Mouse (Mus musculus): ENCODE data around the gene Cpvl. TPM values are rescaled to one million over a fixed set of nuclear protein-coding genes. Genes with fewer than 3 reads are reported as not detected.
A peak's percentile ranks its signal among the peaks of the same experiment; 100 is the strongest.

Cpvl gene
- total and polyA plus RNA-seq, 3 experiments = not detected

- in situ Hi-C loops (cut with MboI; ENCODE audit: low pct_ligation_motif_present, low pct_unique_long_range_greater_than_20kb, low sequenced_read_pairs) = no loop called here
- DNase-seq (ENCODE audit: extremely low read depth) = no peak
- dilution Hi-C loops (cut with MboI; ENCODE audit: extremely low pct_ligation_motif_present, extremely low pct_unique_long_range_greater_than_20kb, low sequenced_read_pairs) = no loop called here
Observed at GRCm38 (mm10) chr6:54012163-54012562, 33.7 kb upstream of the Cpvl start.

GRCm38 (mm10) chr6:54010362-54010761 is 31.9 kb upstream of the Cpvl start:
- Histone ChIP-seq H3K79me2 (replicated peaks; ENCODE audit: control insufficient read depth, extremely low read depth, insufficient read depth, poor library complexity, severe bottlenecking) (no peaks in the 10 kb centered on the region), H3K27ac (ENCODE audit: insufficient read depth, low read depth) (no peak overlapping the region), H3K9ac (ENCODE audit: insufficient read depth, low read depth) (no peak overlapping the region), H3K4me1 (ENCODE audit: control insufficient read depth in 1 of 2, insufficient read depth in 2 of 2) (peaks cover 3 to 33% of the 10 kb centered on the region in 2 experiments; a peak in 3 of 4 replicates), H3K9me3 (replicated peaks; ENCODE audit: low read length) (no peaks in the 10 kb centered on the region), H3K4me2 (ENCODE audit: insufficient read depth, low read depth, poor library complexity, severe bottlenecking) (no peak overlapping the region), H3K27me3 (replicated peaks) (no peaks in the 10 kb centered on the region), H3K4me3 (replicated peaks in 1 of 3; ENCODE audit: low read depth in 2 of 3, low read length in 2 of 3, poor library complexity in 1 of 3) (no peak overlapping the region), H3K36me3 (replicated peaks in 1 of 2; ENCODE audit: control insufficient read depth in 1 of 2, insufficient read depth in 1 of 2, low read length in 1 of 2) (no peaks in the 10 kb centered on the region)
- in situ Hi-C loops (cut with MboI; ENCODE audit: low pct_ligation_motif_present, low pct_unique_long_range_greater_than_20kb, low sequenced_read_pairs) (no loop called here), dilution Hi-C loops (cut with MboI; ENCODE audit: extremely low pct_ligation_motif_present, extremely low pct_unique_long_range_greater_than_20kb, low sequenced_read_pairs) (no loop called here)
- no peak for TF ChIP-seq ELF1 (IDR thresholded peaks at IDR 0.05; ENCODE audit: low read depth, low read length)
- no peak for TF ChIP-seq MAX (IDR thresholded peaks at IDR 0.05; ENCODE audit: low read length)
- TF ChIP-seq ZKSCAN1 (IDR thresholded peaks at IDR 0.05; ENCODE audit: borderline replicate concordance, low read depth, low read length) = no peak
- no peak for TF ChIP-seq MAFK (IDR thresholded peaks at IDR 0.05; ENCODE audit: insufficient replicate concordance, low read length)
- TF ChIP-seq SMC3 (IDR thresholded peaks at IDR 0.05; ENCODE audit: low read depth, low read length) = no peak
- no peak for TF ChIP-seq NELFE (IDR thresholded peaks at IDR 0.05; ENCODE audit: low read depth, low read length)
- TF ChIP-seq USF2 (conservative IDR thresholded peaks at IDR 0.05; ENCODE audit: low read depth, low read length) = no peak
- no peak for DNase-seq (ENCODE audit: extremely low read depth)

More at GRCm38 (mm10) chr6:54012163-54012562, 33.7 kb upstream of the Cpvl start:
- Histone ChIP-seq H3K27me3 (replicated peaks) (no peaks in the 10 kb centered on the region), H3K4me2 (ENCODE audit: insufficient read depth, low read depth, poor library complexity, severe bottlenecking) (no peak overlapping the region), H3K4me1 (ENCODE audit: control insufficient read depth in 1 of 2, insufficient read depth in 2 of 2) (peaks cover 3 to 30% of the 10 kb centered on the region in 2 experiments; a peak in 3 of 4 replicates), H3K9ac (ENCODE audit: insufficient read depth, low read depth) (no peak overlapping the region), H3K4me3 (replicated peaks in 1 of 3; ENCODE audit: low read depth in 2 of 3, low read length in 2 of 3, poor library complexity in 1 of 3) (no peak overlapping the region), H3K9me3 (replicated peaks; ENCODE audit: low read length) (no peaks in the 10 kb centered on the region), H3K79me2 (replicated peaks; ENCODE audit: control insufficient read depth, extremely low read depth, insufficient read depth, poor library complexity, severe bottlenecking) (no peaks in the 10 kb centered on the region), H3K36me3 (replicated peaks in 1 of 2; ENCODE audit: control insufficient read depth in 1 of 2, insufficient read depth in 1 of 2, low read length in 1 of 2) (no peaks in the 10 kb centered on the region), H3K27ac (ENCODE audit: insufficient read depth, low read depth) (no peak overlapping the region)
- peak in 1 of 2 experiments; percentile 25; a peak in 2 of 4 replicates for TF ChIP-seq CTCF (conservative IDR thresholded peaks at IDR 0.05 in 1 of 2, IDR thresholded peaks at IDR 0.05 in 1 of 2; ENCODE audit: low read depth in 2 of 2, low read length in 2 of 2)
- TF ChIP-seq MAZ (IDR thresholded peaks at IDR 0.05; ENCODE audit: low read depth, low read length) = no peak
- no peak for TF ChIP-seq JUN (IDR thresholded peaks at IDR 0.05; ENCODE audit: insufficient read depth, low read depth, low read length)
- TF ChIP-seq JUND (conservative IDR thresholded peaks at IDR 0.05; ENCODE audit: low read depth, low read length) = no peak
- TF ChIP-seq NRF1 (IDR thresholded peaks at IDR 0.05; ENCODE audit: low read depth, low read length) = no peak
- no peak for TF ChIP-seq MYC (IDR thresholded peaks at IDR 0.05; ENCODE audit: low read depth, low read length)
- peak; percentile 15; the same call in 1 of the 2 replicates for TF ChIP-seq SMC3 (IDR thresholded peaks at IDR 0.05; ENCODE audit: low read depth, low read length)

- Histone ChIP-seq H3K79me2 (replicated peaks; ENCODE audit: control insufficient read depth, extremely low read depth, insufficient read depth, poor library complexity, severe bottlenecking) (no peaks in the 10 kb centered on the region), H3K27ac (ENCODE audit: insufficient read depth, low read depth) (no peak overlapping the region), H3K9ac (ENCODE audit: insufficient read depth, low read depth) (no peak overlapping the region), H3K36me3 (replicated peaks in 1 of 2; ENCODE audit: control insufficient read depth in 1 of 2, insufficient read depth in 1 of 2, low read length in 1 of 2) (no peaks in the 10 kb centered on the region), H3K9me3 (replicated peaks; ENCODE audit: low read length) (no peaks in the 10 kb centered on the region), H3K27me3 (replicated peaks) (no peaks in the 10 kb centered on the region), H3K4me1 (ENCODE audit: control insufficient read depth in 1 of 2, insufficient read depth in 2 of 2) (peaks cover 3 to 34% of the 10 kb centered on the region in 2 experiments; a peak in 3 of 4 replicates), H3K4me2 (ENCODE audit: insufficient read depth, low read depth, poor library complexity, severe bottlenecking) (no peak overlapping the region), H3K4me3 (replicated peaks in 1 of 3; ENCODE audit: low read depth in 2 of 3, low read length in 2 of 3, poor library complexity in 1 of 3) (no peak overlapping the region)
- dilution Hi-C loops (cut with MboI; ENCODE audit: extremely low pct_ligation_motif_present, extremely low pct_unique_long_range_greater_than_20kb, low sequenced_read_pairs) = no loop called here
- in situ Hi-C loops (cut with MboI; ENCODE audit: low pct_ligation_motif_present, low pct_unique_long_range_greater_than_20kb, low sequenced_read_pairs) = no loop called here
- DNase-seq (ENCODE audit: extremely low read depth) = peak; percentile 12
- TF ChIP-seq POLR2AphosphoS2 (IDR thresholded peaks at IDR 0.05; ENCODE audit: low read depth, low read length) = no peak
- TF ChIP-seq NELFE (IDR thresholded peaks at IDR 0.05; ENCODE audit: low read depth, low read length) = no peak
- TF ChIP-seq JUN (IDR thresholded peaks at IDR 0.05; ENCODE audit: insufficient read depth, low read depth, low read length) = no peak
- TF ChIP-seq EP300 (IDR thresholded peaks at IDR 0.05; ENCODE audit: low read length) = no peak
- no peak for TF ChIP-seq PAX5 (IDR thresholded peaks at IDR 0.05; ENCODE audit: low read length)
- no peak for TF ChIP-seq RCOR1 (conservative IDR thresholded peaks at IDR 0.05; ENCODE audit: low read depth, low read length)
Observed at GRCm38 (mm10) chr6:54009293-54009692, 30.8 kb upstream of the Cpvl start.

Data from CH12.LX (cell line).